Mouse (Mus musculus) layer of hippocampus, postnatal 36 days (tissue): ENCODE results near the gene Cd247. TPM values are rescaled to one million over a fixed set of nuclear protein-coding genes. Genes with fewer than 3 reads are reported as not detected.
A peak's percentile ranks its signal among the peaks of the same experiment; 100 is the strongest.

ENCODE experiments used
- DNase-seq, 2 experiments: peaks; one replicate each; pipeline ENCODE4 v3.0.0; 2022
- total RNA-seq, 2 experiments: library from RNA; stranded (reverse); gene quantifications; 2 replicates each; pipeline ENCODE4 v1.2.3; 2021

Cd247 gene
- total RNA-seq, 2 experiments from 2014 or later: not detected

GRCm38 (mm10) chr1:165853729-165854420, 65.4 kb downstream of the Cd247 start:
- peak; percentile 48 to 50 for DNase-seq

- no peak for DNase-seq
These were observed 67.5 kb downstream of the Cd247 start for GRCm38 (mm10) chr1:165855759-165856545.

GRCm38 (mm10) chr1:165857279-165857678, 68.8 kb downstream of the Cd247 start:
- no peak for DNase-seq

GRCm38 (mm10) chr1:165858356-165858755, 69.9 kb downstream of the Cd247 start:
- DNase-seq: no peak

- DNase-seq: no peak
These were observed 72.1 kb downstream of the Cd247 start for GRCm38 (mm10) chr1:165860373-165861234.

GRCm38 (mm10) chr1:165861235-165861609, 72.7 kb downstream of the Cd247 start:
- no peak for DNase-seq

GRCm38 (mm10) chr1:165862059-165862458, 73.6 kb downstream of the Cd247 start:
- DNase-seq: no peak

- no peak for DNase-seq
These were observed 76.6 kb downstream of the Cd247 start for GRCm38 (mm10) chr1:165864864-165865795.

GRCm38 (mm10) chr1:165866630-165867280, 78.3 kb downstream of the Cd247 start:
- DNase-seq: no peak

- no peak for DNase-seq
These were observed 80.2 kb downstream of the Cd247 start for GRCm38 (mm10) chr1:165868659-165869058.

- no peak for DNase-seq
These were observed 86.2 kb downstream of the Cd247 start for GRCm38 (mm10) chr1:165874645-165875044.

GRCm38 (mm10) chr1:165875520-165876284, 87.2 kb downstream of the Cd247 start:
- no peak for DNase-seq

- no peak for DNase-seq
These were observed 90.3 kb downstream of the Cd247 start for GRCm38 (mm10) chr1:165878751-165879150.

- no peak for DNase-seq
These were observed 93.8 kb downstream of the Cd247 start for GRCm38 (mm10) chr1:165882146-165882900.

- DNase-seq: no peak
These were observed 103.2 kb downstream of the Cd247 start for GRCm38 (mm10) chr1:165891686-165892085.

- DNase-seq: no peak
These were observed 115.1 kb downstream of the Cd247 start for GRCm38 (mm10) chr1:165903596-165903995.

GRCm38 (mm10) chr1:165908153-165908552, 119.7 kb downstream of the Cd247 start:
- no peak for DNase-seq

- DNase-seq: no peak
These were observed 120.3 kb downstream of the Cd247 start for GRCm38 (mm10) chr1:165908806-165909205.

- DNase-seq: no peak
These were observed 121.0 kb downstream of the Cd247 start for GRCm38 (mm10) chr1:165909471-165909870.
